Mouse (Mus musculus) cerebellum, postnatal 14 days (tissue): ENCODE results near the gene Nbea.
A peak's percentile ranks its signal among the peaks of the same experiment; 100 is the strongest.

Experiments used
- DNase-seq, 2 experiments: peaks; one replicate each; pipeline ENCODE4 v3.0.0; 2021; ENCODE audit warnings: mixed read lengths in 2 of 2

Nbea gene

DNA sequence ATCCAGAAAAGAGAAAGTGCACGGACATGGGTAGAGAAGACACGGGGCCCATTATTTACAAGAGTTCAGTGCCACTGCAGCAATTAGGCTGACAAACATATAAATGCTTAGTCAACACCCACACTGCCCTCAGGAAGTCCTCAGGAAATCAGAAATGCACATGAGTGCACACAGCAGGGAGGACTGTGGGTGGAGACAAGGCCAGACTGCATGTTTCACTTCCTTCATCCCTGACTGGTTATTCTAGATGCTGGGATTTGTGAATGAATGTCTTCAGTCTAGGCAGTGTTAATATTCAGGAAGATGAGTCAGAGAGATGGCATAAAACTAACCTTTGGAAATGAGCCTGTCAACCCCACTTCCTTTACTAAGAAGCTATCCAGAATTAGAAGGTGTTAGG, 531.2 kb downstream of the Nbea start:
- peak in 1 of 2 experiments; percentile 37 for DNase-seq

DNA sequence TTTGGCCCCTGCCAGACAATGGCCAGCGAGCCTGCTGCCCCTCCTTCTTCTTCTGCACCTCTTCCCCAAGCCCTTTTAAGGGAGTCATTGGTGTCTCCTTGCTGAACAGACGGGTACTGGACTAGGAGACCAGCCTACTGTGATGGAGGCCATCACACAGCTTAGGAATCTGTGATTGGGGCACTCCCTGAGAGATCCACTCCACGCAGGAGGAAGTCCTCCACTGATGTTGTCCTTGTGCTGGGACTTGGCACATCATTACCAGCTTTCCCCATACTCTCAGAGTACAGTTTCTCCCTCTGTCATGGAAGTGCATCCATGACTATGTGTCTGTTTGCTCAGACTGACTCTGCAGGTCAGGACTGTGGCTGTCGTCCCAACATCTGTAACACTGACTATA, 531.6 kb downstream of the Nbea start:
- DNase-seq = no peak

DNA sequence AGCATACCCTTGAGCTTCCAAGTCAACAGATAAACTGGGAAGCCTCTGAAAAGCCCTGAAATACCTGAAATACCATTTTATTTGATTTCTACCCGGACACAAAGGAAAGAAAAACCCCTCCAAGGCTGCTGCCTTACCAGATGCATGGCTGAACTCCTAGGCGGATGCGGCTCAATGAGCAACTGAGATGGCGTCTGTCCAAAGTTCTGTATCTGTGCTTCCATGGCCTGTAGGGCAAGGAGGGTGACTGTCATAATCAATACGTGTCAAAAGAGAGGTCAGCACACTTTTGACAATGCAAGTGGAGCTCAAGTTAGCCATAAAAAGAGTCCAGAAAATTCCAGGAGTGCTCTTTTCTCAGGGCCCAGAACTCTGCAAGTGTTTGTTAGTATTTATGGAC, 534.0 kb downstream of the Nbea start:
- peak; percentile 43 to 53 for DNase-seq

DNA sequence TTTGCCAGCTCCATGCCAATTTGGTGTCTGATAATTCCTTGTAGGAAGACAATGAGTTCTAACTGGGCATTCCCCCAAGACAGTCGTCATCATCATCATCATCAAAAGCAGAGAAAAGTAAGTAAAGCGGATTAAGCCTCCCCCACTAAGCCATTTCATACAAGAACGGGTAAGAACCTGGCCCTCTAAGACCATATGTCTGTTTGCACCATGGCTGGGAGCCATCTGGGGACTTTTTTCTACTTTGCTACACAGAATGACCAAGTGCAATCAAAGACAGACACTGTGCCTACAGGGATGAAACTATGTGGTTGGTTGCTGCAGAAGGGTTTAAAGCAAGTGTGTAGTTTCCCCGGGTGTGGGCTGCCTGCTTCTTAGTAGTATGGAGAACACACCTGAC, 535.2 kb downstream of the Nbea start:
- peak in 1 of 2 experiments; percentile 43 for DNase-seq

DNA sequence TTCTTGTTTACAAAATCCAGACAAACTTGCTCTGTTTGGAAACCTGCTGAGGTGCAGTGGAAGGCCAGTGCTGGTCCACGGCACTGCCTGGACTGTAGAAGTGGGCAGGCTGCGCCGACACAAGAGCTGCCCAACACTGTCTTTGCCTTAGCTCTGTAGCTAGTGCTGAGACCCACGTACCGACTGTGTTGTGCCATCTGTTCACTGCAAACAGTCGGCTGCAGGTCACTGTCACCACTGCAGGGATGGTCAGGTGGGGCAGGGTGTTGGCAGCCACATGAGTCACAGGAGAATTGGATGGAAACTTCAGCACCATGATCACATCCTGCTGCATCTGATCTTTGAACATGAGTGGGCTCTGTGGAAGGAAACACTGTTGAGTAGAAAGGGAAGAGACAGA, 536.3 kb downstream of the Nbea start:
- peak in 1 of 2 experiments; percentile 42 for DNase-seq

DNA sequence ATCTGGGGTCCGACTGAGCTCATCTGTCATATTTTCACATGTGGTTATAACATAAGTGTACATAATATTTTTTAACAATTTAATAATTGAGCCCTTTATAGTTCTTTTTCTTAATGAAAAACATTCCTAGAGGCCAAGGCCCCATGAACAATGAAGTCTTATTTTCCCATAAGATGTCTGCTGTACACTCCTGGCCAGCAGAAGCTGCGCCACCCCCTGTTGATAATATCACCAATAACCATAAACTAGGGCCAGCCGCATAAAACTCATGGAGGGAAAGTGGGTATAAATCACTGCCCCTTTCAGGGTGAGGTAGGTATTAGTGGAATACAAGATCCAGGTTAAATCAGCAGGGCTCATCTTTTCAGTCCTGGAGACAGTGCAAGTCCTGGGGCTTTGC, 537.1 kb downstream of the Nbea start:
- peak in 1 of 2 experiments; percentile 43 for DNase-seq

DNA sequence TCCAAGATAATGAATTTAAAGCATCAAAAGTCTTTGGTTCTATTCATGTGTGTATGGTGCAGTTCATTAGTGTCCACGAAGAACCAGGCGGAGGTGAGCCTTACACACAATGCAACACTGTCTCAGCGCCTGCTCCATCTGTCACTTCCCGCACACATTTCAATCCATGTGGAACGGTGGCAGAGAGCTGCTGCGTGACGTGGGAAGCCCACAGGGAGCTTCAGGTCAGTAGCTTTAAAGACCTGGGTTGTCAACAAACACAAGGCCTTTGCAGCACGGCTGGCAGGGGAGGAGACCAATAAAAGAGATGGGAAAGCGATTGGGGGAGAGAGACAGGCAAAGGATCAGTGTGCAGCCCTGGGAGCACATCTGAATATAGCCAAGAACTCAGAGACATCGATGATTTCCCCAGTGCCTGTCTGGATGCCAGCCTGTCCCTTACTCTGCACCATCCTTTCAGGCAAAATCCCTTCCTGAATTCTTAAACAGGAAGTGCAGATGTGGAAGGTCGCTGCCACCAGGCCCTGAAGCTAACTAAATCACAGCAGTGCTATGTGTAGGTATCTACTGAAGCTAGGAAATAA, 539.4 kb downstream of the Nbea start:
- DNase-seq = peak; percentile 77 to 83

DNA sequence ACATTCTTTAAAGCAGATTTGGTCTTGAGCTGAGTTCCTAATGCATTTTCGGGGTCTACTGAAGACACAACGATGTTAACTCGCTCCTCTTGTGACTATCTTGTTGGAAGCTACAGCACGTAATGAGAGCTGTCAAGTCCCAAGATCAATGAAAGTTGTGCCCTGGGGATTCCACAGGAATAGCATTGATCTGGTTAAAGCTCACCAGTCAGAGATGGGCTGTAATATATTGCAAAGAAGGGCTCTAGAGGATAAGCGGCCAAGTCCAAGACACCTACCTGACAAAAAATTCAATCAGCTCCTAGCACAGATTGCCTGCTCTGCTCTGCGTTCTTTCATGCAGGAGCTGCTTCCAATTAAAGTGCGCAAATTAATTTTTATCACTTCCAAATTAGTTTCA, 545.8 kb downstream of the Nbea start:
- no peak for DNase-seq

DNA sequence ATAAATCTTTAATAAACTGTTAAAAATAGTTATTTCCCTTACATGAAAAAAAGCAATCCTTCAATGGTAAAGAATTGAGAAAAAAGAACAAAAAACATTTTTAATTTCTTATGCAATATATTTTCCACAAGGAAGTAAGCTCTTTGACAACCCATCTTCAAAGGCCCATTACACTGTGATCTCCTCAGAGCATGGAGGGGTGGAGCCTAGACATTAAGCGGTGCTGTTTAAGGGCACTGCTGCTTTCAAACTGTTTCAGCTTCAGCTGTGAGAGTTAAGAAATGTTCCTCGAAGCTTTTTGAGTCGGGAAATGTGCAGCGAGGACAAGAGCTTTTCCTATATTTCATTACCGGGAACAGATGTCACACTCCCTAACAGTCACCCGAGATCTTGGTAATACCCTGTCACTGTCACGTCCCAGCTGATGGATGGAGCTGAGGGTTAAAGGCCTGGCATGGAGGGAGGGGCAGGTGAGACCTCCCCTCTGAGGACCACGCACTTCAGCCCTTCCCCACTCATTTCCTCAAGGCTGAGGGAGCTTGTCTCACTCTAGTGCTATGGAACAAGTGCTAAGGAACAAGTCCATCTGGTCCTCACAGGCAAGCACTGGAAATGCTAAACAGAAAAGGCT, 547.8 kb downstream of the Nbea start:
- no peak for DNase-seq

DNA sequence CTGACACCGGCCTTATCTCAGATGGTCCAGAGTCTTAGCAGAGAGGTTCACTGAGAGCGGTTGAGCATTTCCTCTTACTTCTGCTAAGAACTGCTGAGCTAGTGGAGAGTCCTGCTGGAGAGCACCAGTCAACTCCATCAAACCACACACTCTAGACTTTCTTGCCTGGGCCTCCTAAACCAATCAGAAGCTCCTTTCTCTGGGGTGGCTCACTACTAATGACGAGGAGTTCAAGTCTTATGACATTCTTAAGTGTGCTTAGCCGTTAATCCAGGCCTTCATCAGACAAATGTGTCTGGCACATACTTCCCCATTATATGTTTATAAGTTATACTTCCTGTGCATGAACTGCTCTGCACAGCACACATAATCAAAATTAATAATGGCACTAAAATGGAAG, 556.4 kb downstream of the Nbea start:
- DNase-seq = no peak

DNA sequence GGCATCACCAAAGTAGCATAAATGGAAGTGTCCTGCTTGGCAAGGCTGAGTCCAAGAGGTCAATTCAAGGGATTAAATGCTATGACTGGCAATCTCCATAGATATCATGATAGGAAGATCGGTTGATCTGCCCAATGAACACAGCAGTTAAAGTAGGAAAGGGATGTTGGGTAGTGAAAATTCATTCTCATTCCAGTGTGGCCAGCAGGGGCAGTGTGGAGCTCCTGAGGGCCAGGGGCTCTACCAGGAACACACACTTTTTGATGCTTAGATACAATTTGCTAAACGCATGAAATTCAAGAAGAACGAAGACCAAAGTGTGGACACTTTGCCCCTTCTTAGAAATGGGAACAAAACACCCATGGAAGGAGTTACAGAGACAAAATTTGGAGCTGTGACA, 561.5 kb downstream of the Nbea start:
- peak in 1 of 2 experiments; percentile 39 for DNase-seq

DNA sequence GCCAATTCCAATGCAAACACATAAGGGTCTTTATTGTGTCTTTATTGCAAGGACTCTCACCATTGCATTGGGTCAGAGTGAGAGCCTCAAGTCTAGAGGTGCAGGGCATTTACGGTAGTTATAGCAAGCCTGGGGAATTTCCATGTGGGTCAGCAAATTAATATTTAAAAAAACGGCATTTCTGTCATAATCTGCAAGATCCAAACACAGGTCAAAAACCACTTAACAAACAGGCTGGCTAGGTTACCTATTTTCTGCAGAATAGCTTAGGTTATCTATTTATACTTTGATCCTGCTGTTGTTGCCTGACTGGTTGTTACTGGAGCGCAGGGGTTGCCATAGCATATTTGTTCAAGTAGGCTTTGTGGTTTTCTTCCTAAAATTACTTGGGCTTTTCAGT, 565.1 kb downstream of the Nbea start:
- DNase-seq = no peak

DNA sequence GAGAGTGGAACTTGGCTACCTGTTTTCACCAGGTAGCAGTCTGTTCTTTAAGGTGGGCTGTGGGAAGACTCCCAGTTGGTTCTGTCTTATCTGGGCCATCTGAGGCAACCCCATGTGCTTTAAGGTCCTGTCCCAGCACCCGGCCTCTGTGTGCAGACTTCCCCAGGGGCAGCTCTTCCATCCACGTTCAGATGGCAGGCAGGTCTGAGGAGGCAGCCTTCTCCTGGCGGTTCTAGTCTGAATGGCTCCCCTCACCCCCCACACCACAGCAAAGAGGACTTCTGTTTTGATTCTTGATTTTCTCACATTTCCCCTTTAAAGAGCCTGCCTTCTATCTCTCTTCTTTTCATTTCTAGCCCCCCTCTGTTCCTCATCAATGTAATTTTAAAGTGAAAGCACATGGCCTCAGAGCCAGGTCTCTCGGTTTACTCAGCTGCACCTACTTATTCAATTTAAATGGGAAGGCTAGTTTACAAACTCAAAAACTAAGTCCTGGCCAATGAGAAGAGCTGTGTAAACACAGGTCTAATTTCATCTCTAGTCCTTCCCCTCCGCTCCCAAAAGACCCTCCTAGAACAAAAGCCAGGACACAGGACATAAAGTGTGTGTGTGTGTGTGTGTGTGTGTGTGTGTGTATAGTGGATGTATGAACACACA, 570.9 kb downstream of the Nbea start:
- DNase-seq = no peak

DNA sequence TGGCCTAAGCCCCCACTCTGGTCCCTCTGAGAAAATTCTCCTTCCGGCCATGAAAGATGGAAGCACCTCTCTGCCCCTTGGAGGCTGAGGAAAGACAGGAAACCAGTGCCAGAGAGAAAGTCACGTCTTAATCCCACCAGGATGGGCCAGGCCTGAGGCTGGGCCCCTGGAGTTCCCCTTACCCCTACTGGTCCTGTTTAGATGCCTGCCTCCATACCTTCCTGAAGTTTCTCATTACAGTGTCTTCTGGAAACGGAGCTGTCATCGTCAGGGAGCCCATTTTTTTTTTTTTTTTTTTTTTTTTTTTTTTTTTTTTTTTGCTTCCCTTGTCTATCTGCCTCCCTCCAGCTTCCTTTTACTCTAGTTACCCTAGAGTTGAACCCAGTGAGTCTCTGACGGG, 571.5 kb downstream of the Nbea start:
- no peak for DNase-seq

DNA sequence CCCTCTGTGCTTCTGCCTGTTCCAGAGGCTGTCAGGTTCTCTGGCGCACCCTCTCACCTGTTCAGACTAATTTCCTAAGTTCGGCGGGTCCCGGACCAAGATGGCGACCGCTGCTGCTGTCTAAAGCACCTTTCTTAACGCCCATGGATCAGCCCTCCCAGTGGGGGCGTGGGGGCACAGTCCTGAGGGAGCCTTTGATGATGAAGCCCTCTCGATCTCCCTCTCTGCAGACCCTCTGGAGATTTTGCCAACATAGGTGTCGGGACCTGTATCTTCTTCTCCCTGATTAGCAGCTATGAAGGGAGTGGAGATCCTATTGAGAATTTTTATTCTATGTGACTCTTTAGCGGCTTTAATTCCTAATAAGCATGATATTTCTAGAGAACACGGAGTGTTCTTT, 573.3 kb downstream of the Nbea start:
- DNase-seq = no peak

DNA sequence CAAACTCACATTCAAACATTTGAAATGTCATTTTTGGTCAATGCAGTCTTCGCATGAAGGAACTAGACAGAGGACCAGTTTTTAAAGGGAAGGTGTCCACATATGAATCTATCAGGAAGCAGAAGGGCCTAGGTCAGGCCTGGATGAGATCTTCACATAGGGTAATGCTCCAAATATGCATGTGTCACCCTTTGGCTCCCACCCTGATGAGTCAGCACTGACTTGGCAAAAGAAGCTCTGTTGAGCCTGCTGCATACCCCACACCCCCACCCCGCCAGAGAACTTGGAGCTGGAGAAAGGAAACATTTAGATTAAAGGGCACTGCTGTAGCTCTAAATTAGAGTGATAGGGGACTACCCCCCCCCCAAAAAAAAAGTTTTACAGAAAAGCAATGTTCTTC, 583.2 kb downstream of the Nbea start:
- peak; percentile 41 to 57 for DNase-seq

DNA sequence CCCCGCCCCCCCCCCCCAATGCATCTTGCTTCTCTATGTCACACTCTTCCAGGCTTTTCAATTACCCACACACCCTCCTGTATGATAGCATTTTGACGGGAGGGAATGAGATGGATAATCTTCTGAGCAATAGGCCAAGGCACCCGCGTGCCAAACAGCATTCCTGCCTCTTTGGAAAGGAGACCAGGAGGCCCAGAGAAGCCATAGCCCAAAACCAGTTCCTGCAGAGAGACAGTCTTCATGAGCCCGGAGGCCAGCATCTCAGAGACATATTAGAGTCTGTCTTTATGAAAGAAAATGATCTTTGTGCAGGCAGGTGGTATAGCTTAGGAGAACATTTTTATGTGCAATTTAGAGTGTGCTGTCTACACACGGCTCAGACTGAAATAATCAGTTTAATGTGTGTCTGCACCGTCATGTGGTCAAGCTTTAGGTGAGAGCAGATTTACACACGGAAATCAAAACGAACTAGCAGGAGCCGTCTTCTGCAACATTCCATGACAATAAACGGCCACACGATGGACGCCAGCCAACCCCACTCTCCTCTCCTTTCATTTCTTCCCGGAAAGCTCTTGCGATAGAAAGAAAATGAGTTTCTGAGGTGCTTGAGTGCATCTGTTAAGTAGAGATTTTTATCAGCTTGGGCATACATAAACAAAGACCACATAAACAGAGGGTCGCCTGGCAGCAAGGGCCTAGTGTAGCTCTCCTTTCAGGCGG, 584.0 kb downstream of the Nbea start:
- peak; percentile 26 to 38 for DNase-seq

DNA sequence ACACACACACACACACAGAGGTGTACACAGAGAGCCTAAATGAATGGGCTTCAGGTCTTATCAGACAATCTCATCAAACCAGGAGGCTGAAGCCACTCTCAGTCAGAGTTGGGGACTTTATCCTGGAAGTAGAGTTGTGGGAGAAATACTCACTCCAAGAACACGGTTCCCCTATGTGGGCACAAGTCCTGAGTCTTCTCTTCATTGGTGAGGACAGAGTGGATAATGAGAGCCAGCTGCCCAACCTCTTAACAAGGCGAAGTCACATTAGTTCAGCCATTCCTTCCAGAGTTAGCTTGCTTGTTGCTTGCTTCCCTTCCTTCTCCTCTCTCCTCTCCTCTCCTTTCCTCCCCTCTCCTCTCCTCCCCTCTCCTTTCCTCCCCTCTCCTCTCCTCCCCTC, 584.8 kb downstream of the Nbea start:
- no peak for DNase-seq

DNA sequence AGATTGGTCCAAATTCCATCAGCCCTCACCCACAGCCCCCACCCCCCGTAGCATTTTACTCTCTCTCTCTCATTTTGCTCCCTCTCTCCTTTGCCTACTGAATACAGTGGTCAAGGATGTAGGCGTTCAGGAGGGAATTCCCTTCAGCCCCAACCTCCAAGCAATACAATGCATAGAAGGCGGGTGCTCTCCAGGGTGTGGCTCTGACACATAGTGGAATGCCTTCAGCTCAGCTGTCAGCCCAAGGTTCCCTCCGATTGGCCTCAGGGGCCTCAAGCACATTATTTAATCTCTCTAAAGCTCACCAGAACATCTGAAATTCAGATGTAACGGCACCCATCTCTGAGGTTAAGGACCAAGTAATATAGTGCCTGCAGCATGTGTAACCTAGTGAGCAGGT, 590.2 kb downstream of the Nbea start:
- DNase-seq = no peak

DNA sequence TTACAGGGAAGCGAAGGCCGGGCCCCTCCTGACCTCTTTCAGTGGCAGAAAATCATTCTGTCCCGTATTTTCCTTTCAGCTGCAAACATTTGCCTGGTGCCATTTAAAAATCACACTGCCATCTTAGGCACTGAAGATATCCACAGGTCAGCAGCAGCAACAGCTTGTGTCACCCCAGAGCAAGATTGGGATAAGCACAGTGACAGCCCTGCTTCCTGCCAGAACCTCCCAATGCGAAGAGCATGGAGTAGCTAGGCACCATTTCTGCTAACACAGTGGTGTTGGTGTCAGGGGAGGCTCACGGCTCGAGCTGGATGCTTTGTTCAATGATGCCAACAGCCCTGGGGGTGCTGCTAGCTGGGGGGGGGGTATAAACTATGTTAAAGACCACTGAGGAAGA, 592.8 kb downstream of the Nbea start:
- peak; percentile 8 to 32 for DNase-seq

DNA sequence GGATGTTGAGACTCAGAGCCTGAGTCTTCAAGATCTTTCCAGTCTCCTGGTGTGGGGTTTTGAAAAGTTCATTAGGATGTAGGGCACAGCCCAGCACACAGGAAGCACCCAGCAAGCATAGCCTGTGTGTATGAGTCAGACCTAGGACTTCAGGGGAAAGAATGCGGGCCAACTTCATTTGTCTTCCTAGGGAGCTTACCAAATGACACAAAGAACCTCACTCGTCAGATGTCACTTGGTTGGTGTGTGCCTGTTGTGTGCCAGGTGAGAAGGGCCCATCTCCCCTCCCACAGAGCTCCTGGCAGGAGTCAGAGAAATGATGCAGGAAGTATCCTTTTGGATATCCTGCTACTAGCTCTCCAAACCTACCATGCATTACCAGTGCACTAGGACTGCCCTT, 593.2 kb downstream of the Nbea start:
- peak; percentile 29 to 48 for DNase-seq

DNA sequence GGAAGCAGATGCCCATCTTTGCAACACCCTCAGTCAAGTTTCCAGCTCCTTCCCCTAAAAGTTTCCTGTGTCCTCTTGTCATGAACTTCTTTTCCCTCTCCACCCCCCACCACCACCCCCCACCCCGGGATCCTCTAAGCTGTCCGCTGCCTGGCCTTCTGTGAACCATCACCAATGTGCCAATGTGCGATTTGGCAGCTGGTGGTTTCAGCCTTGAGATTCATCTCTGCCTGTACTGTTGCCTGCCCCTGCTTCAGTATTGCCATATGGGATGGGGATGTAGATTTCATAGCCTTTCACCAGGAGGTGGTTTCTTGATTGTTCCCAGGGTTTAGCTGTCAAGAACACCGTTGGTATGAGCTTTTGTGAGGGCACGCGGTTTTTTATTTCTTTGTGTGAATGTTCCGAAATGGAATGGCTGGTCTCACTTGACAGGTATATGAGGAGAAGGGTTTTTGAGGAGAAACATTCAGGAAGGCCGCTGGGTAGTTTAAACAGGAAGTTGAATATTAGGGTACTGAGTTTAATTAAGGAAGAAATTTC, 594.0 kb downstream of the Nbea start:
- DNase-seq = peak; percentile 31 to 35
